In the genomic region with DNA sequence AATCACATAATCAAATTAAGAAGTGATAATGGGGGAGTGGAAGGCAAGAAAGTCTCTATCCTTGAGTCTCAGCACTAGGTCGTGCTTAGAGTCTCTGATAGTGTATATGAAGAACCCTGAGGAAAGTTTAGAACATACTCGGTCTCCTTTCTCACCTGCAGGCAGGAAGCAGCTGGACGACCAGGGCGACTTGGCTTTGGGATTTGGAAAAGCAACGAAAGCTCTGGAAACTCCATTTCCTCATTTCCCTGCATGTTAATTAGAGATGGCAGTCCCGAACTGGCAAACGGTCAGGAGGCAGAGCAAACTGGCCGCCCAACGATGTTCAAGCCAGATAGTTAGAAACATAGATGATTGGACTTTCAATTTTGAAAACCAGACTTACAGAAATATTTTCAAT, we compare ENCODE assay signal across 9 mouse cellular contexts.
DNase-seq lines count a peak whose midpoint lies in the region; ATAC-seq and TF ChIP-seq lines count a peak whose summit lies in the region.
"Had no signal": no experiment of that assay in that cellular context is flagged by ENCODE, and none has a peak within 500 bp of the region (broad histone marks: within the 10 kb centered on the region; RNA-seq: fewer than 3 reads in every experiment).

No protein-coding gene starts in this region.

- H3K27me3 ChIP-seq in forebrain, embryonic 12.5 days, result peaks cover 53% of the 10 kb centered on the region
- H3K27me3 ChIP-seq in intestine, postnatal 0 days (replicated peaks; ENCODE audit: control insufficient read depth, insufficient read depth, low read length), result no peaks in the 10 kb centered on the region
- H3K27me3 ChIP-seq in neural tube, embryonic 12.5 days (replicated peaks), result peaks cover 22% of the 10 kb centered on the region

- peak overlapping the region; percentile 70 for H3K4me2 ChIP-seq in forebrain, embryonic 12.5 days
- peak overlapping the region; percentile 70 for H3K4me2 ChIP-seq in intestine, postnatal 0 days (replicated peaks; ENCODE audit: low read depth)
- H3K4me2 ChIP-seq in neural tube, embryonic 12.5 days (replicated peaks), result peak overlapping the region; percentile 69

- TF ChIP-seq CTCF in lung, adult 2 months (IDR thresholded peaks at IDR 0.05; ENCODE audit: insufficient read depth, low read length), result no peak
- no peak for TF ChIP-seq CTCF in intestine, postnatal 0 days (IDR thresholded peaks at IDR 0.05; ENCODE audit: low read depth)

- WGBS in lung, adult 2 months, result 23% methylated on average over 9 of the region's 9 CpGs
- WGBS in forebrain, embryonic 12.5 days, result 4% methylated on average over 9 of the region's 9 CpGs
- WGBS in intestine, postnatal 0 days, result 30% methylated on average over 9 of the region's 9 CpGs
- WGBS in neural tube, embryonic 12.5 days, result 15% methylated on average over 9 of the region's 9 CpGs

- H3K9me3 ChIP-seq in forebrain, embryonic 12.5 days, result no peaks in the 10 kb centered on the region
- H3K9me3 ChIP-seq in intestine, postnatal 0 days (ENCODE audit: control insufficient read depth), result no peaks in the 10 kb centered on the region
- no peaks in the 10 kb centered on the region for H3K9me3 ChIP-seq in neural tube, embryonic 12.5 days

- H3K27ac ChIP-seq in forebrain, embryonic 12.5 days, result no peak overlapping the region
- peak overlapping the region; percentile 62 for H3K27ac ChIP-seq in intestine, postnatal 0 days (ENCODE audit: low read depth, low read length)
- H3K27ac ChIP-seq in neural tube, embryonic 12.5 days, result no peak overlapping the region

- intact Hi-C loops in left cerebral cortex, postnatal 10 days (cut with DNase I), result no loop called here

- DNase-seq in lung, adult 2 months, result no peak
- DNase-seq in lung, postnatal 10 days, result no peak
- no peak for DNase-seq in natural killer cell, adult 2 months (ENCODE audit: low spot score in 2 of 2)
- no peak for DNase-seq in left cerebral cortex, postnatal 10 days (ENCODE audit: extremely low spot score in 1 of 2, low spot score in 2 of 2)
- DNase-seq in urinary bladder, postnatal 25 days (ENCODE audit: low spot score), result no peak
- DNase-seq: cerebellum, adult 9-11 months had no signal

- H3K9ac ChIP-seq in forebrain, embryonic 12.5 days, result 0 out of 2 replicates have a peak overlapping the region, but pooled peaks have one; percentile 62
- H3K9ac ChIP-seq in intestine, postnatal 0 days (ENCODE audit: low read depth, low read length), result no peak overlapping the region
- H3K9ac ChIP-seq in neural tube, embryonic 12.5 days, result peak overlapping the region; percentile 33; the same call in 1 of the 2 replicates

- H3K36me3 ChIP-seq in forebrain, embryonic 12.5 days (replicated peaks), result no peaks in the 10 kb centered on the region
- H3K36me3 ChIP-seq in intestine, postnatal 0 days (ENCODE audit: control insufficient read depth, insufficient read depth), result no peaks in the 10 kb centered on the region
- H3K36me3 ChIP-seq in neural tube, embryonic 12.5 days, result no peaks in the 10 kb centered on the region

- no peak for TF ChIP-seq POLR2A in lung, adult 2 months (IDR thresholded peaks at IDR 0.05; ENCODE audit: borderline replicate concordance, extremely low read depth, low read depth, low read length)

- peaks cover 13% of the 10 kb centered on the region for H3K4me1 ChIP-seq in lung, adult 2 months (ENCODE audit: control insufficient read depth, insufficient read depth, low read length)
- peaks cover 5% of the 10 kb centered on the region; the same call in 1 of the 2 replicates for H3K4me1 ChIP-seq in forebrain, embryonic 12.5 days
- no peaks in the 10 kb centered on the region; the same call in 1 of the 2 replicates for H3K4me1 ChIP-seq in intestine, postnatal 0 days (replicated peaks; ENCODE audit: control insufficient read depth, insufficient read depth, low read length)
- H3K4me1 ChIP-seq in neural tube, embryonic 12.5 days, result peaks cover 4% of the 10 kb centered on the region; the same call in 1 of the 2 replicates

- H3K4me3 ChIP-seq in lung, adult 2 months (replicated peaks; ENCODE audit: extremely low read depth, low read depth, low read length), result peak overlapping the region; percentile 42
- H3K4me3 ChIP-seq in forebrain, embryonic 12.5 days (replicated peaks), result peak overlapping the region; percentile 49
- peak overlapping the region; percentile 47 for H3K4me3 ChIP-seq in intestine, postnatal 0 days (ENCODE audit: low read depth, low read length)
- H3K4me3 ChIP-seq in neural tube, embryonic 12.5 days, result peak overlapping the region; percentile 44

- ATAC-seq in forebrain, embryonic 12.5 days (ENCODE audit: low FRiP score), result no peak
- no peak for ATAC-seq in intestine, postnatal 0 days
- ATAC-seq in neural tube, embryonic 12.5 days (ENCODE audit: low FRiP score, low read depth), result 0 out of 2 replicates have a peak, but pooled peaks have one; percentile 25
